ENCODE assay signal across 8 mouse cellular contexts in genomic region chr2:153740500-153741436, GRCm38 (mm10). TPM values are rescaled to one million over a fixed set of nuclear protein-coding genes. Genes with fewer than 3 reads are reported as not detected.
DNase-seq lines count a peak whose midpoint lies in the region; ATAC-seq lines count a peak whose summit lies in the region.

Mapre1 (plus strand) TSS chr2:153741274.

- DNase-seq in adipocyte (ENCODE audit: low spot score) = peak; percentile 99
- DNase-seq in embryo, embryonic 10 days (ENCODE audit: low spot score) = peak; percentile 99
- peak; percentile 99 for DNase-seq in gastrocnemius, postnatal 10 days
- DNase-seq in induced T-regulatory cell, adult 2 months (ENCODE audit: low read depth) = peak; percentile 99
- peak; percentile 98 to 99 for DNase-seq in left cerebral cortex, adult 9 months (ENCODE audit: low spot score in 2 of 2)
- DNase-seq in right cerebral cortex, postnatal 14 days = peak; percentile 99
- peak; percentile 99 to 100 for DNase-seq in urinary bladder, postnatal 36 days (ENCODE audit: low spot score in 2 of 2)

- ATAC-seq in megakaryocyte progenitor cell, adult 5-6 weeks (replicated peaks; ENCODE audit: poor library complexity) = peak; percentile 93

RNA-seq across cellular contexts. Expression of gene Mapre1, which starts in this region (rescaled TPM):
- 10 to 100 TPM; 77.6 to 87.5 TPM for total RNA-seq in gastrocnemius, postnatal 10 days (2021)
- total RNA-seq in megakaryocyte progenitor cell, adult 5-6 weeks (2015) = 121 and 132 TPM in 2 replicates
- 221 and 234 TPM in 2 replicates for total RNA-seq in megakaryocyte progenitor cell, adult 5-6 weeks (2017)

Comparison
In these comparisons a context has a peak if more than half of its experiments do, and no peak if none do; other contexts are left out.
1. Peak in every context shown above with its lines: DNase-seq and ATAC-seq.